Mouse (Mus musculus): ENCODE data around the gene Snx29.
"Not testable (repeated sequence)": the region's sequence is repeated elsewhere in the genome, so short reads cannot be mapped to it uniquely, and the experiment has no call there.

Gene Snx29

GRCm38 (mm10) chr16:11500061-11500460 lies 177.4 kb downstream of the Snx29 start:
- no peak for DNase-seq

GRCm38 (mm10) chr16:11501138-11501537 lies 178.4 kb downstream of the Snx29 start:
- no peak for DNase-seq

- DNase-seq: no peak
These were observed 178.9 kb downstream of the Snx29 start for GRCm38 (mm10) chr16:11501611-11502010.

- DNase-seq: no peak
These were observed 182.2 kb downstream of the Snx29 start for GRCm38 (mm10) chr16:11504666-11505491.

GRCm38 (mm10) chr16:11505492-11506176 lies 182.9 kb downstream of the Snx29 start:
- no peak for DNase-seq

GRCm38 (mm10) chr16:11507188-11507731 lies 184.6 kb downstream of the Snx29 start:
- DNase-seq: no peak

GRCm38 (mm10) chr16:11508341-11508740 lies 185.6 kb downstream of the Snx29 start:
- no peak for DNase-seq

GRCm38 (mm10) chr16:11510416-11510815 lies 187.7 kb downstream of the Snx29 start:
- DNase-seq: no peak

GRCm38 (mm10) chr16:11510854-11511253 lies 188.1 kb downstream of the Snx29 start:
- DNase-seq: no peak

GRCm38 (mm10) chr16:11511696-11512095 lies 189.0 kb downstream of the Snx29 start:
- DNase-seq: not testable (repeated sequence)

GRCm38 (mm10) chr16:11516681-11517080 lies 194.0 kb downstream of the Snx29 start:
- no peak for DNase-seq

- no peak for DNase-seq
These were observed 194.7 kb downstream of the Snx29 start for GRCm38 (mm10) chr16:11517385-11517784.

- no peak for DNase-seq
These were observed 196.2 kb downstream of the Snx29 start for GRCm38 (mm10) chr16:11518803-11519498.

- DNase-seq: peak; percentile 56
These were observed 203.5 kb downstream of the Snx29 start for GRCm38 (mm10) chr16:11526104-11526786.

GRCm38 (mm10) chr16:11526996-11527395 lies 204.3 kb downstream of the Snx29 start:
- DNase-seq: no peak

- no peak for DNase-seq
These were observed 207.9 kb downstream of the Snx29 start for GRCm38 (mm10) chr16:11530466-11531194.

- no peak for DNase-seq
These were observed 208.7 kb downstream of the Snx29 start for GRCm38 (mm10) chr16:11531441-11531840.

- peak; percentile 11 for DNase-seq
These were observed 209.9 kb downstream of the Snx29 start for GRCm38 (mm10) chr16:11532592-11532991.

- DNase-seq: no peak
These were observed 210.7 kb downstream of the Snx29 start for GRCm38 (mm10) chr16:11533441-11533840.

- DNase-seq: no peak
These were observed 215.0 kb downstream of the Snx29 start for GRCm38 (mm10) chr16:11537663-11538062.

- no peak for DNase-seq
These were observed 215.5 kb downstream of the Snx29 start for GRCm38 (mm10) chr16:11538191-11538590.

- DNase-seq: no peak
These were observed 218.3 kb downstream of the Snx29 start for GRCm38 (mm10) chr16:11540961-11541360.
